Mouse (Mus musculus) lung, embryonic 16.5 days (tissue): Measurements from ENCODE around the gene Rbms3. TPM values are rescaled to one million over a fixed set of nuclear protein-coding genes. Genes with fewer than 3 reads are reported as not detected.

ENCODE experiments used
- ATAC-seq: fragments of 200-750 bp; cut with Nextera tagmentation; 2 replicates; pipeline ENCODE4 v1.8.0; 2017; ENCODE audit warnings: low read depth, mild to moderate bottlenecking, moderate library complexity
- H3K27ac ChIP-seq: fragments of 300-500 bp; sonication (generic); 2 replicates; pipeline ENCODE4 v1.5.1; 2014; ENCODE audit warnings: mild to moderate bottlenecking, control low read depth, low read length
- H3K27me3 ChIP-seq: fragments of 300-500 bp; sonication (generic); 2 replicates; pipeline ENCODE4 v1.6.1; 2014; ENCODE audit warnings: low read depth, low read length, mixed read lengths; ENCODE audit not compliant: control insufficient read depth, insufficient read depth
- H3K36me3 ChIP-seq: fragments of 300-500 bp; sonication (generic); 2 replicates; pipeline ENCODE4 v1.6.1; 2014; ENCODE audit warnings: low read length; ENCODE audit not compliant: control insufficient read depth, insufficient read depth
- H3K4me1 ChIP-seq: fragments of 300-500 bp; sonication (generic); replicated peaks from 2 replicates; pipeline ENCODE4 v1.6.1; 2014; ENCODE audit warnings: low read length, mixed read lengths; ENCODE audit not compliant: control insufficient read depth, insufficient read depth
- H3K4me2 ChIP-seq: fragments of 300-500 bp; sonication (generic); 2 replicates; pipeline ENCODE4 v1.6.1; 2014; ENCODE audit warnings: low read depth, low read length, control low read depth
- H3K4me3 ChIP-seq: fragments of 300-500 bp; sonication (generic); 2 replicates; pipeline ENCODE4 v1.5.1; 2014; ENCODE audit warnings: mild to moderate bottlenecking, low read length, control low read depth
- H3K9ac ChIP-seq: fragments of 300-500 bp; sonication (generic); 2 replicates; pipeline ENCODE4 v1.6.1; 2014; ENCODE audit warnings: low read length, control low read depth
- H3K9me3 ChIP-seq: fragments of 300-500 bp; sonication (generic); 2 replicates; pipeline ENCODE4 v1.6.1; 2016; ENCODE audit warnings: low read length; ENCODE audit not compliant: control insufficient read depth
- WGBS: fragments of 180-500 bp; shearing (Covaris S2); extraction: QIAGEN DNeasy Blood & Tissue Kit; methylation state at CpG from one replicate; pipeline ENCODE4 v1.1.7; 2014; 5-methylcytosine and 5-hydroxymethylcytosine counted together
- polyA plus RNA-seq: library from polyadenylated mRNA; unstranded; fragments of >200 nt; fragmentation: Nextera tagmentation; extraction: Ambion mirVana; gene quantifications from 2 replicates; pipeline ENCODE4 v1.2.1, GENCODE M21; 2015

The Rbms3 gene
- polyA plus RNA-seq, 1 experiment from 2014 or later: 104 TPM

DNA sequence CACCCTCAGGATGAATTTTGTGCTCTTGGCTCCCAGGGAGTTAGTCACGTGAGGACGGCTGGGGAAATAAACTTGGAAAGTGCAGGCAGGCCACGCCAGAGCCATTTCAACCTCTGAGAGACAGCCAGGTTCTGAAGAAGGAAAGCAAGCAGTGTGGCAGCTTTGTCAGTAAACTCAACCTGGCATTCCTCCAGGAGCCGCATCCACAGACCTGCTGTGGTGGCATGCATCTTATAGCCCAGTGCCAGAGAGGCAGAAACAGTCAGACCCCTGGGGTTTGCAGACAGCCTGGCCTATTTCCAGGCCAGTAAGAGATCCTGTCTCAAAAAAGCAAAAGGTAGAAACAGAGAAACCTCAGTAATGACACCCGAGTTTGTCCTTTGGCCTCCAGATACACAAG, 1105.3 kb downstream of the Rbms3 start:
- Histone ChIP-seq H3K4me1 (no peaks in the 10 kb centered on the region), H3K27ac (no peak overlapping the region), H3K4me2 (no peak overlapping the region), H3K36me3 (no peaks in the 10 kb centered on the region), H3K9ac (no peak overlapping the region), H3K4me3 (no peak overlapping the region), H3K27me3 (no peaks in the 10 kb centered on the region), H3K9me3 (no peaks in the 10 kb centered on the region)
- WGBS: 60% methylated on average over 5 of the region's 5 CpGs
- ATAC-seq: no peak
